Mouse (Mus musculus) layer of hippocampus, adult 18-20 months (tissue): ENCODE measurements around the gene Arl9. TPM values are rescaled to one million over a fixed set of nuclear protein-coding genes. Genes with fewer than 3 reads are reported as not detected.
A peak's percentile ranks its signal among the peaks of the same experiment; 100 is the strongest.
"Not testable (repeated sequence)": the region's sequence is repeated elsewhere in the genome, so short reads cannot be mapped to it uniquely, and the experiment has no call there.

Experiments
- DNase-seq, 2 experiments: peaks; one replicate each; pipeline ENCODE4 v3.0.0; 2022; ENCODE audit warnings: low spot score in 2 of 2
- long read RNA-seq: library from polyadenylated mRNA; stranded (forward); transcript quantifications from one replicate; pipeline ENCODE4 v2.0.0, GENCODE M21; 2021
- total RNA-seq, 2 experiments: library from RNA; stranded (reverse); gene quantifications; 2 replicates each; pipeline ENCODE4 v1.2.3; 2021

The Arl9 gene
- total RNA-seq = not detected
- long read RNA-seq = 0 reads

DNA sequence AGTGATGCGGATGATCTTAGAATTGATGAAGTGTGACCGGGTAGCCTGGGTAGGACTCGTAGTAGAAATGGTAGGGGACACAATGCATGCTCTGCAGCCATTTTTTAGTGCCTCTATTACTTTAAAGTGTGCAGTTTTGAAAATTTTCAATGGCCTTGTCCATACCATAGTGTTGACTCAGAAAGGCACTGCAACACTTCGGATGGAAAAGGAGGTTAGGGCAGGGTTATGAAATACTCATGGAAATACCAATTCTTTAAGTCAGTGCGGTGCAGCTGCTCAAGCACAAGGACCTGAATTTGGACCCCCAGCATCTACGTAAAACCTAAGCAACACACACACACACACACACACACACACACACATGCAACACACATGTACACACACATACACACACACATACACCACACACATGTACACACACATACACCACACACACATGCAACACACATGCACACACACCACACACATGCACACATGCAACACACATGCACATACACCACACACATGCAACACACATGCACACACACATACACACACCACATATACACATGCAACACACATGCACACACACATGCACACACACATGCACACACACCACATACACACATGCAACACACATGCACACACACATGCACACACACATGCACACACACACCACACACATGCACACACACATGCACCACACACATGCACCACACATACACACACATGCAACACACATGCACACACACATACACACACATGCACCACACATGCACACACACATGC lies at the start of gene Arl9:
Gene Arl9, plus strand, starts transcription at position 5 of the 771 bp plus-strand sequence.
- no peak for DNase-seq

DNA sequence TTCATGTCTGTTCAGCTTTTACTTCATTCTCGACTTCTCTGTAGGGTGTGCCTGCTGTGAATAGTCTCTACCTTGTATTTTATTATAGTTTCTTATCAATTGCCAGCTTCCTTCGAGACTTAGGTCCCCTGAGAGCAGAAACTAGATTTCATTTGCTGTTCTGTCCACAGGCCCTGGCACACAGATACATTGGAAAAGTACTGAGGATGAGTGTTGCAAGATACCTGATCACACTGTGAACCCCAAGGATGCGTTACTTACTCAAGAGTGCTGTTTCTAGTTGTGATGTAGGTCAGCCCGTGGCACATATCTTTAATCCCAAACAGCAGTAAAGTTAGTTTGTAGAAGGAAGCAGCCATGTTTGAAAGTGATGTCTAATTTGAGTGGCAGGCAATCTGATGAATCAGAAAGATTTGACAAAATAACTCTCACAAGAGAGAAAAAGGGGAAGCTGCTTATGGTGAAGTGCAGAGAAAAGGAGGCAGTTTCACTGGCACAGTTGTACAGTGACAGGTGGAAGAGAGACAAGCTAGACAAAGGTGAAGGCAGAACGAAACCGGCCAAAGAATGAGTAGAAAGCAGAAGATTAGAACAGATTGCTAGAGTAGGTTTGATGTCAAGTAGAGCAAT lies 49.5 kb upstream of the Arl9 start:
- no peak for DNase-seq

DNA sequence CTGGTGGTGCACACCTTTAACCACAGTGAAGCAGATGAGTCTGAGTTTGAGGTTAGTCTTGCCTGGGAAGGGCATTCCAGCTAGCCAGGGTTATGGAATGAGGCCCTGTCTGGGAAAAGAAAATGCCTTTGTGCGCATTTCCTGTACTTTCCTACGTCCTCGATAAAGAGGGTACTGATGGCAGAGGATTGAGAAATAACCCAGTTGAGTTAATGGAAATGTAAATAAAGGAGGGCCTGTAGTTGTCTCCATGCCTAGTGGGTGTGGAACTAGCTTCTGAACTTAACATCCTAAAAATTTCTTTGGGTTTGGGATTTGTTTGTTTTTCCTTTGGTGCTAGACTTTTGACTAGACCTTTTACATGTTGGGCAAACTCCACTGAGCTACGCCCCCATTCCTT lies 48.4 kb upstream of the Arl9 start:
- no peak for DNase-seq

DNA sequence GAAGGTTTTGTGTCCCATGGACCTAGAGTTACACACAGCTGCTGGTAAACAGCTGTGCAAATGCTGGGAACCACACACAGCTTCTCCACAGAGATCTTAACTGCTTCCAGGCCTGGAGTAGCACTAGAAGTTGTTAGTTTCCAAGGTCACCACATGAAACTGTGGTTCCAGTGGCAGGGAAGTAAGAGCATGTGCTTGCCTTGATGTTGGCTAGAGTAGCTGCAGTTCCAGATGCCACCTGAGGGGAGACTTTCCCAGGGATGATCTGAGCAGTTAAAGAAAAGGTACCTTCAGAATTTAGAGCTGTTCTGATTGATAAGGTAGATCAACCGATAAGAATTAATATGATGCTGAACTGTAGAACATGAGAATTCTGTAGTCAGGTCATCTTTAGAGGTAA lies 45.9 kb upstream of the Arl9 start:
- DNase-seq = no peak

DNA sequence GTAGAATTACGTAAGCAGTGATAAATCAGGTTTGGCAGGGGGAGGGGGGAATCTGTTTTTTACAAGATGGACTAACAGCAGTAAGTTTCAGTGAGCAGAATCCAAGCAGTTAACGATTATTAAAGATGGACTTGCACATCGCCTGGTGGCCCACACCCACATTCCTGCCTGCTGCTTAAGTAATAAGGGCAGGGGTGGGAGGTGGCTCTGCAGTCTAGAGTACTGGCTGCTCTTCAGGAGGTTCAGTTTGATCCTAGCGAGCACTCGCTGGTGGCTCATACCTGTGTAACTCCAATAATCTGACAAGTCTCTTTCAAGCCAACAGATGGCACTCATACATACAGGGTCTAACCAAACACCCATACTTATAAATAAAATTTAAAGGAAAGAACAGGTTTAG lies 44.3 kb upstream of the Arl9 start:
- no peak for DNase-seq

DNA sequence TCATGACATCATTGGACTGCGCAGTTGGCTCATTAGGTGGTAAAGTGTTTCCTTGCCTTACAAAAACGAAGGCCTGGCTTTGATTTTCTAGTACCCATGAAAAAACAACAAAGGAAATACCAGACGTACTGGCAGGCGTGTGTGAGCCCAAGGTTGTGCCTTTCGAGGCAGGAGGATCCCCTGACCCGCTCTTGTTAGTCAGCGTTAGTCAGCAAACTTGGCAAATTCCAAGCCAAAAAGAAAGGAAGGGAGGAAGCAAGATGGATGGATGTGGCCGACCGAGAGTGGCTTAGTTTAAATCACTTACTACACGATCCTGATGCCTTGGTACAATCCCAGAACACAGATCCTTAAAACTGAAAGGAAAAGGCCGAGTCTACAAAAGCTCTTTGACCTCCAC lies 41.3 kb upstream of the Arl9 start:
- DNase-seq = no peak

DNA sequence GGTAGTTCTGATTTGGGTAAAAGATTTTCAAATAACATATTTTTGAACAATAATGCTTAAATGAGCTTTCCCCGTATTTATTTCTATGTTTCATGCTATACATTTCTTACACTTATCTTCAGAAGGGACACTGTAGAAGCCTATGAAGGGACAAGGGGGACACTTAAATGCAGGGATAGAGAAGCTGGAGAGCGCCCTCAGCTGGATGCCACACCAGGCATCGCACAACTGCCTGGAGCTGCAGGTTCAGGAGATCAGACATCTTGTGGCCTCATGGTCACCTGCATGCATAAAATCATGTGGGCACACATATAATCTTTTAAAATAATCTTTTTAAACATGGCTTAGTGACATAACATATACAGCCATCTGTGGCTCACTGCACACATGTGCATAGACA lies 39.2 kb upstream of the Arl9 start:
- no peak for DNase-seq

DNA sequence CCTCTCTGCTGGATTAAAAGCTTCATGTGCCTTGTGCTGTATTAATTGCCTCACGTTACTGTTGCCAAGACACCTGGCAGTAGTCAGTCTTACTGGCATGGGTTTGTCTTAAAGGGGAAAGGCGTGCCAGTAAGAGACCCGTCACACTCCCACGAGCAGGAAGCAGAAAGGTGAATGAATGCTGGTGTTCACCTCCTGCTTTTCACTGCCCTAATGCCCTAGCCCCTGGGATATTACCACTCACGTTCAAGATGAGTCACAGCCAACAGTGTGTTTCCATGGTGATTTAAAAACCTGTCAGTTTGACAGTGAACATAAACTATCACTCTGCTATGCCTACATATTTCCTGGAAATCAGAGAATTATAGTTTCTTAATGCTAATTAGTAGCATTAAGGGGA lies 34.6 kb upstream of the Arl9 start:
- no peak for DNase-seq

DNA sequence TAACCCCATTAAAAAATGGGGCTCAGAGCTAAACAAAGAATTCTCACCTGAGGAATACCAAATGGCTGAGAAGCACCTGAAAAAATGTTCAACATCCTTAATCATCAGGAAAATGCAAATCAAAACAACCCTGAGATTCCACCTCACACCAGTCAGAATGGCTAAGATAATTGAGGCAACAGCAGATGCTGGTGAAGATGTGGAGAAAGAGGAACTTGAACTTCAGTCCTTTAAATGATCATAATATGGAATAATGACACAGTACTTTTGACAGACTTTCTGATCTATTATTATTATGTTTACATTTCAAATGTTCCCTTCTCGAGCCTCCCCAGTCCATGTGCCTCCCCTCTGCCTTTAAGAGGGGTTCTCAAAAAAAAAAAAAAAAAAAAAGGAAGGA lies 32.7 kb upstream of the Arl9 start:
- DNase-seq = not testable (repeated sequence)

DNA sequence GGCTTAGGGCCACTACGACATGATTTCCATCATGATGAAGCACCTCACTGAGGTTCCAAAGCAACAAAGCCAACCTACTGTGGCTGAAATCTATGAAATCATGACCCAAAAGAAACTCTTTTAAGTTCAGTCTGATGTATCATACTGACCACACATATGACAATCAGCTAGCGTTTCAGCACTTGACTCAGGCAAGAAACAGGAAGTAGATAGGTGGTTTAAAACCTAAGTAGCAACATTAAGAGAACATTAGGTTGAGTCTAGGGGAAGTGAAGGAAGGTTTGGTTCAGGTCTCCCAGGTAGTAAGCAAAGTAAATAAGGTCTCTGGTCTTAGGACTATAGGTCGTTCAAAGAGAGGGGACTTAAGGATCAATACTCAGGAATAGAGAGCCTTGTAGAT lies 30.4 kb upstream of the Arl9 start:
- no peak for DNase-seq

DNA sequence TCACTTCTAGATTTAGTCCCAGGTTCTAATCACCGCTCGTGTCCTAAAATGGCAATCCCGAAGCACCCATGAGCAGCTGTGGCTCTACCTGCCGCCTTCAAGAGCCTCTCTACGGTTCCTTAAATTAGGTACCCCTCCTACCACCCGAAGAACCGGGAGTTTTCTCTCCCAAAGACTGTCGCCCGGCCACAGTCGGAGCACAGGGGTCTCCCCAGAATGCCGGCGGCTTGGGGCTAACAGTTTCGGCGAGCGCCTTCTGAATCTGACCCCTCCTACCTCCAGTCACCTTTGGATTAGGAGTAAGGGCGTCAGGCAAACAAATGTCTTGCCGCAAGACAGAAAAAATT lies 29.7 kb upstream of the Arl9 start:
- DNase-seq = peak in 1 of 2 experiments; percentile 17

DNA sequence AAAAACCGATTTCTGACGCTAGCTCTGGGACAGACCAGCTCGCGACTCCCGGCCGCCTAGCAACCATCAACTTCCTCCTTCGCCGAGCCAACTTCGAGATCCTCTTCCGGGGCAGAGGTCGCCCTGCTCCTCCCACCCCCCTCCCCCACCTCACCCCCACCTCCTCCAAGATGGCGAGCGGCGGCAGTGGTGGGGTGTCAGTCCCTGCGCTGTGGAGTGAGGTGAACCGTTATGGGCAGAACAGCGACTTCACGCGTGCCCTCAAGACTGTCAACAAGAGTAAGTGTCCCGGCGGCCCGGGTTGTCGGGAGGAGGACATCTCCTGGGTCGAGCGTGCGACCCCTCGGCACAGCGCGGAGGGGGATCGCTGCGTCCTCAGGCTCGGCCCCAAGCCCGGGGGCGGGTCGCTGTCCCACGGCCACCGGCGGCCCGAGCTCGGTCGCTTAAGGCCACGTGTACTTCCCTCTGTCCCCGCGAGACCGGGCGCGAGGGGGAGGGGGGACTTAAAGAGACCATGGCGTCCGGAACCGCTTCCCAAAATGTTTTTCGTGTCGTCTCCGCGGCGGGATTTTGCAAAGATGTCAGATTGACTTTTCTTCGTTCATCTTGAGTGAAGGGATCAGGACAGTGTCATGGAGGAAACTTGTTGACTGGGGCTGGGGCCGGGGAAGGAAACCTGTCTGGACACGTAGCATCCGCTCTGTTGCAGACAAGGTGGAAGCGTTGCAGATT lies 29.1 kb upstream of the Arl9 start, which contains the start of gene Srp72:
Gene Srp72, plus strand, starts transcription at position 130 of the 732 bp plus-strand sequence.
- peak; percentile 58 to 84 for DNase-seq

DNA sequence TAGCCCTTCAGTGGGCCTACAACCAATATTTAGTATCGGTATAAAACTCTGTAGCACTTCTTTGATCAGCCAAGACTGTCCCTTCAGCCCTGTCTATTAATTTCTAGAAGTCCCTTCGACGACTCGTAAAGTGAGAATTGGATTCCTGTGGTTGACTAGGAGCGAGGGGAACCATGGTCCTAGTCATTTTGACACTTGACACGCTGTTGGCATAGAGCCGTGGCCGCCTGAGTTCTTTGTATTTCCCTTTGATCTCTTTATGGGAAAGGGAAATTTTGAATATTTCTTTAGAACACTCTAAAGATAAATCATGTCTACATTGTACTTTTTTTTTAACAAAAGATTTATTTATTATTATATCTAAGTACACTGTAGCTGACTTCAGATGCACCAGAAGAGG lies 28.1 kb upstream of the Arl9 start:
- DNase-seq = no peak

DNA sequence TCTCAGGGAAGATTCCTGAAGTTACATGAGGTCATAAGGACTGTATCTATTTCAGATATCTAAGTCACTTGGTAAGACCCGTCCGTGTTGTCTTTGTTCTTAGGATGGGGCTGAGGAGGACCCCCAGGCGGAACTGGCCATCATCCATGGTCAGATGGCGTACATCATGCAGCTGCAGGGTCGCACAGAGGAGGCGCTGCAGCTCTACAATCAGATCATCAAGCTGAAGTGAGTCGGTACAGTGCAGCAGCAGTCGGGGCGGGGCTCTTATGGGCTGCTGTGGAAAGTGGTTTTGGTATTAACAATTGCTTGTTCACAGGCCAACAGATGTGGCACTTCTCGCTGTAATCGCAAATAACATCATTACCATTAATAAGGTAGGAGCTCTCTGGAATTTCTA lies 19.8 kb upstream of the Arl9 start:
- DNase-seq = no peak

DNA sequence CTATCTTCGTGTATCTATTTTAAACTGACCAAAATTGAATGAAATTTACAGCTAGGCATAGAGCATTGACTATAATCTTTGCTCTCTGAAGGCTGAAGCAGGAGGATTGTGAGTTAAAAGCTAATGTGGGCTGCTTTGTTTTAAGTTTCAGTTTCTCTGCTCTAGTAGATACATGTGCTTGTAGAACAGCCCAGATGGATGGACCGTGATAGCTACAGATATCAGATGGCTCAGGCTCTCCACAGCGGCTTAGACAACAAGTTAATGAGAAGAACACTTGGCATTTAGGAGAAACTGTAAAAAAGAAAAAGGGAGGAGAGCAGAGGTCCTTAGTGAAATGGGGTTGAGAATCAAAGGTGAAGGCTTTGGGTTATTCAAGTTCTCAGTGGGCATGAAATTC lies 13.1 kb upstream of the Arl9 start:
- peak in 1 of 2 experiments; percentile 32 for DNase-seq

DNA sequence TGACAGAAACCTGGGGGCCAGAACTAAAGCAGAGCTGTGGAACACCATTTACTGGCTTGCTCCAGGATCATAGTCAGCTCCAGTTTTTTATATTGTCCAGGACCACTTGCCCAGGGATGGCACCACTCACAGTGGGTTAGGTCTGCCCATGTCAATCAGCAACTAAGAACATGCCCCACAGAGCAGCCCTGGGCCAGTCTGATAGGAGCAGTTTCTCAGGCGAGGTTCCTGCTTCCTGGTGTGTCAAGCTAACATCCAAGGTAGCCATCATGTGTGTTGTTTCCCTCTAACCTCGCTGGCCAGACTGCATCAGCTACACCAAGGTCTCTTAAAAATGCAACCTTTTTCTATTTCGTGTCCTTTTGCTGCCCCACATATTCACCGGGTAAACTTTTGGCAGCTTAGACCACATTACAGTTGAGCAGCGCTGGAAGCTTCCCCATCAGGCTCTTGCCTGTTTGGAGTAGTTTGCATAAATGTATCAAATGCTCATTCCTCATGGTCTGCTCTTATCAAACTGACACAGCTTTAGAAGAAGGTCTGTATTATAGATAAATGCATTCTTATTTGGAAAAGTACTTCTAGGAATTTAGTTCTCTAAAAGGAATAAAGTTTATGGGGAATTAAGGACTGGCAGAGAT lies 10.6 kb upstream of the Arl9 start:
- DNase-seq = no peak

DNA sequence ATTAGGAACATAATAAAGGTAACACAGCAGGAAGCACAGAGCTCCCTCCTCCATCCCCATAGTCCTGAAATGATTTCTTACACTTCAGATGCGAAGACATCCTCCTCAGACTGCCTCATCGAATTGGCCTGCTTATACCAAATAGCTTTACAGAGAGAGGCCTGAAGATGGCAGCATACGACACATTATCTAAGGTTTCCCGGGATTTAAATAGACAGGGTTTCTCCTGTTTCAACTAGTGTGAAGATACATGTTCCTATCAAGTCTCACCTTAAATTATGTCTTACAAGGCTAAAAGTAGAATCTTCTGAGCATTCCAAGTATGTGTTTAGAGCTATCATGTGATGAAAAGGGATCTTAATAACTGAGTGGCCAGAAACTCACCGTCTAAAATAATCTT lies 5.4 kb upstream of the Arl9 start:
- peak in 1 of 2 experiments; percentile 46 for DNase-seq

DNA sequence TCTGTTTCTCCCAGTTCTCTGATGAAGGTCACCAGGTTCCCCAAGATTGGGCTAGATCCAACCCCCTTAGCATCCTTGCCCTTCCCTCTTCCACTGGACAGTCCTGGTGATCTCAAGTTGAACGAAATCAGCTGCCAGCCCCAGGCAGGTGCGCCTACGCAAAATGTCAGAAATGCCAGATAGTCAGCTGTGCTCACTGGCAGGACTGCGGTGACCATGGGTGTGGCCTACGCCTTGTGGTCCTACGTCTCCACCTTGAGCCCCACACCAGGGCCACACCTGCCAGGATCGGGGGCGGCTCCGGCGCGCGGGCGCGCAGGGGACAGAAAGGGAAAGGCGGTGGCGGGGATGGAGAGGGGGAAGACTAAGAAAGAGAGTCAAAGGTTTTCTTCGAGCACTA lies 2.7 kb upstream of the Arl9 start:
- no peak for DNase-seq

DNA sequence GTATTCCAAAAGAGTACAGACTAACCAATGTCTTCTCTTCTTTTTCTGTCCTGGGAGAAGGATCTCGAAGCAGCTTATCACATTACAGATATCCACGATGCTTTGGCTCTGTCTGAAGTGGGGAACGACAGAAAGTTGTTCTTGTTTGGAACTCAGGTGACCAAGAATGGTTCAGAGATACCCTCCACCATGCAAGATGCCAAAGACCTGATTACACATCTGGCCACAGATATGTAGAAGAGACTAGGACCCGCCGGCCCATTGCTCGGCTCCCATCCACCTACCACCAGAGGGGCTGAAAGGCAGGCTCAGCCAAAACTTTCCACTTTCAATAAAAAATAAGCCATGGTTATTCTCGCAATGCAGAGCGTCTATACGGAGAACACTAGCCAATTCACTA lies 6.5 kb downstream of the Arl9 start:
- DNase-seq = no peak

DNA sequence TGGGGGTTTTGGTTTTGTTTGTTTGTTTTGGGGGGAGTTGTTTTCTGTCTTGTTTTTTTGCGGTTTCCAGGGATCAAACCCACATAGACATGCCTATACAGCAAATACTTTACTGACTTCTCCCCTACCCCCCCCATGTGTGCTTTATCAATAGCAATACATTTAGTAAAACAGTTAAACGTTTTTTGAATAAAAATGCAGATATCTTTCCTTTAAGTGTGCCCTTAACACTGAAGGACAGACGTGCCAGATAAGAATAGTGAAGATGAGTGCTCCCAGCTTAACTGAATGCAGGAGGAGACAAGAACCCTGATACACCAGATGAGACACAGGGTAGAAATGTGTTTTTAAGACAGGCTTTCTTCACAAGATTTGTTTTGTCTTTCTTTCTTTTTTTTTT lies 7.2 kb downstream of the Arl9 start:
- no peak for DNase-seq

DNA sequence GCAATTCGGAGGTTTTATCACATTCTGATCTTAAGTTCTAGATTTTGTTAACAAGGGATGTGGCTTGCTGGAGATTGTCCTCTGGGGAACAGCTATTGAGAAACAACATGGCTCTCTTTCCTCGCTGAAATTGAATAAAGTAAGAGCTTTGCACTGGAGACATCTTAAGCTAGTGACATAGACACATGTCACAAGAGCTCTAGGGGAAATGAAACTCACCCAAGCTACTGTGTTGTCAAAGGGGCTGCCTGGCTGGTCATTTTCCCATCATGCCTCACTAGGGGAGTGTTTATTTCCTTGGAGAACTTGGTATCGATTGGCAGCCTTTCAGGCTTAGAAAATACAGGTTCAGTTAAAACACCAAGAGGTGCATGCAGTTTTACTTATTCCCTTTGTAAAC lies 9.3 kb downstream of the Arl9 start:
- DNase-seq = no peak
